Mouse (Mus musculus): ENCODE measurements around the gene Fam89b.

Fam89b gene

DNA sequence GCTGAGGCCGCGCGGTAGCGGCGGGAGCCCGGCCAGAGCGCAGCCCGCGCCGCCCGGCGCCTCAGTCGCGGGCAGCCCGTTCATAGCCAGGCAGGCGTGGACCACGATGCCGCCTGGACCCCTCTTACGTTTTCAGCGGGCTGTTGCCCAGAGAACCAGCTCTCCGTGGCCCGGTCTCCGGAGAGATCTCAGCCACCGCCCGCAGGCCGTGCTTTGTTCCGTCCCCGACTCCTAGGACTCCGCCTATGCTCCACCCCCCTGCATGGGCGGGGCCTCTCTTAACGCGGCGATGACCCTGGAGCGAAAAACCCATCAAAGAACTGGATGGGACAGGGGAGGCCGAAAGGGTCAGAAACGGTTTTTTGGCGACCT, at the start of gene Fam89b:
TSS of gene Fam89b (minus strand) at position 210 of the 372 bp plus-strand sequence.
- peak; percentile 80 for DNase-seq

DNA sequence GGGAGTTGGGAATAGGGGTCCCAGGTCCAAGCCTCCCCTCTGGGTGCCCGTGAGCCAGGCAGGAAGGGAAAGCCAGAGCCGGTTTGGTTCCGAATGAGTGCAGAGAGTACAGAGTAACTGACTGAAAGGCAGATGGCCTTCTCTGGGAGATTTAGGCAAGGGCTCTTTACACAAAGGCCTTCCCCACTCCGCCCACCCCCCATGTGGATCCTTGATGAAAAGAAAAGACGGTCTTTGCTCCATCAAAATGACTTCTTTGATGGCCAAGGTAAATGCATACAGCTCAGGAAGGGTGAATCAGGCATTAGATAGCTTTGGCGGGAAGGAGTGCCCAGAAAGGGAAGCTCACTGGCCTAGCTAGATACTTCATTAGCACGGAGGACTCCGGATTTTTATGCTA, 48.9 kb upstream of the Fam89b start:
- DNase-seq, result no peak

DNA sequence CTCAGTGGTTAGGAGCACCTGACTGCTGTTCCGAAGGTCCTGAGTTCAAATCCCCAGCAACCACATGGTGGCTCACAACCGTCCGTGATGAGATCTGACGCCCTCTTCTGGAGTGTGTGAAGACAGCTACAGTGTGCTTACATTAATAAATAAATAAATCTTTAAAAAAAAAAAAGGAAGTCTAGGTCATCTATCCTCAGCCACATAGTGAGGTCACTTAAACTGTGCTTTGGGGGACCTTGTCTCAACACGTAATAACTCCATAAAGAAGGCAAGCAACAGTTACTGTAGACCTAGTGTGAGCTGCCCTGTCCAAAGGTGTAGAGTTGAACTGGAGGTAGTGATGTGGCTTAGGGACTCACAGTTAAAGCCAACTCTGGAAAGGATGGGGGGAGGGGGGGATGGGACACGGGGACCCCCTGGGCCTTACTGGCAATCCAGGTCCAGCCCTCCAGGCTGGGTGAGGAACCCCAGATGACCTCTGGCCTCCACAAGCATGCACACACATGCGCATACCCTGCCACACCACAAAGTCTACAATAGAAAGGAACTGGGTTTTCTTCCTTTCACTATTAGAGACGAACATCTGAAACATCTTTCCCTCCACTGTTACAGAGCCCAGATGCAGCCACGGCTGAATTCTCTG, 48.1 kb upstream of the Fam89b start:
- DNase-seq, result no peak

DNA sequence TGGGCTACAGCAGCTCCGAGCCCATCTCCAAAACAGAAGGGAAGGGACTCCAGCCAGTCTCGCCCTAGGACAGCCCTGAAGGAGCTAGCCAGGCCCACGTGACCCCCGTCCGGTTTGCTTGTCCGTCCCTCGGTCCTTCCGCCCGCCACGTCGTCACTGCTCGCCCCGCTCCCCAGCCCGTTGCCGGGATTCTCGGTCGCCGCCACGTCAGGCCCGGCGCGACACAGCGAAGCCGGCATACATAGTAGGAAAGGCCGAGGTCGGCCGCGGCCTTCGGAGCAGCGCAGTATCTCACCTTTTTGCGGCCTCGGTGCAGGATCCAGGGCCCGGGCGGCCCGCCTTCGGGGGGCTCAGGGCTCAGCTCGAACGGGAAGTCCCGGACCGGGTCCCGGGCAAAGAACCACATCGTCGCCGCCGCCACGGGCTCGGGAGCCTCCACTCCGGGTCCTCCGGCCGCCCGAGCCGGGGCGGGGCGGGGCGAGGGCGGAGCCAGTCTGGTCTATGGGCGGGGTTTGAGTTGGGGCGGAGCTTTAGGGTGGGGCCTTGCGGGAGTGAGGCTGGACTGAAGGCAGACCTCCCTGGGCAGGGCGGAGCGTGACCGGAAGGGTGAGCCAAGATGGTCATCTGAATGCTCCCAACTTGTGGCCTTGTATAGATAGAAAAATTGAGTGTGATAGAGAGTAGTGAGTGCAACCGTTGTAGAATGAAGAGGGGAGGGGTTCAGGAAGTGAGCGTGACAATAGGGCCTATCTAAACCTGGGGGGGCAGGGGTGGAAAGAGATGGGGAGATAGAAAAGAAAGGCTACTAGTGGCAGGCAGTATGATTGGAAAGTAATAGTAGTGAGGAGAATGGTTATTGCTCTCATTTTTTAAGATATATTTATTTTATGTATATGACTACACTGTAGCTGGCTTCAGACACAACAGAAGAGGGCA, 41.7 kb upstream of the Fam89b start, which contains the start of gene Scyl1:
TSS of gene Scyl1 (minus strand) at position 495 of the 936 bp plus-strand sequence.
- DNase-seq, result peak; percentile 89

DNA sequence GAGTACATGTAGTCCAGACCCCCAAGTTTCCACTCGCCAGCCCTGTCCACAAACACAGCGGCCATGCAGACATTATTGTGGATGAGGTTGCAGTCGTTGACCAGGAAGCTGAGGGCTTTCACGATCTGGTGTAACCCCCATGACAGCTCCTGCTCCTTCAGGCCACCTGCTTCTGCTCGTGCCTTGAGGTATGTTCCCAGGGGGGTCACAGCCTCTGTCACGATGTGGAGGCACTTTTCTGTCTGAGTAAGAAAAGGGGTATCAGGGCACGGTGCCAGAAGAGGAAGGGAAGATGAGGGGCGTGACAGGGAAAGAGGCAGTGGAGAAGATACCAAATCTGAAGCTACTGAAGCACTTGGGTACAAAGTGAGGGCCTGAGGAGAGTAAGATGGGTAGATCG, 40.9 kb upstream of the Fam89b start:
- DNase-seq, result no peak

DNA sequence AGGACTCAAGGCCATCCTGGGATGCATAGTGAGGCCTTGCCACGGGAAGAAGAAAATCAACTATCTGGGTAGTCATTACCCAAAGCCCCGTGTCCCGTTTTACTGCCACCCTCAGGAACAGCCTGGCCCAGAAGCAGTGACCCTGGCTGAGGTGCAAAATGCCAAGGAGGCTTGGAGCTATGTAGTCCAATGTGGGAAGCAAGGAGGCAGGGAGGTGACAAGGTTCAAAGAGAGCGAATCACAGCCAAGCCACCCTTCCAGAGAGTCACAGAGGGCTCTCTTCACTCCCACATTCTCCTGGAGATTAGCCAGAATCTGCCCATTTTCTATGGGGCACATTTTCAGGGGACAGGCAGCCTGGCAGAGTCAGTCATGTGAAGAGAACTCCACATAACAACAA, 37.8 kb upstream of the Fam89b start:
- no peak for DNase-seq

DNA sequence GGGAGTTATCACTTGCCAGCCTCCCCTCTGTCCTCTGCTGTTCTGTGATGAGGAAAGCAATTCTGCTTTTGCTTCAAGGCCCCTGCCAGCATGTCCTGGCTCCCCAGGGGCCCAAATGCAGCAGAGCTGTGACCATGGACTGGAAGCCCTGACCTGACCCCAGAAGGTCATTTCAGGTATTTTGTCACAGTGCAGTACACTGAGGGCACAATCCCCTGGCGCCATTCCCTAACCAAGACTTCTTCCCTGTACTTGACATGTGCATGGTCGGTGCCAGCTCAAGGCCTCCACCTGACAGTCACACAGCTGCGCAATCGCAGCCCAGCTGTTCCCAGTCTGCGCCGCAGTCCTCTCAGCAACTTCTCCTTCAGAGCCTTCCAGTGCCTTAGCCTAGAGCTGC, 33.7 kb upstream of the Fam89b start:
- no peak for DNase-seq

DNA sequence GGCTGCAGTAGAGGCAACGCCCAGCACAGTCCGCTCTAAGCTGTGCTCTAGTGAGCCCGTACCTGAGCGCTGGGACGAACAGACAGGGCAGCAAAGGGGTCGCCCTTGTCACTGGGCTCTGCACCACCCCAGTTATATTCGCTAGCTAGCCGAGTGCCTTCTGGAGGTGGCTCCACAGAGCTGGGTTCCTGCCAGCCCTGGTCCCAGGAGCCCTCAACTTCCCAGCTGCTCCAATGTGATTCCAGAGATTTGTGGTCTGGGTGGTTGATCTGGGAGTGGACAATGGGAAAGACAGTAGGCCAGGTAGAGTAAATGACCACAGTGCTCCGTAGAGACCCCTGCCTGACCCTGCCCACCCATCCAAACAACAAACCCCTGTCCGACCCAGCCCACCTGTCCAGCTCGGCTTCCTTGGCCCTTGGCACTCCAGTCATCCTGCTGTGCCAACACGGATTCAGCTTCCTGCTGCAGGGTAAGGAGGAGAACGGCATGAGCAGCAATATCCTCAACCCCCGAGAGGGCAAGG, 29.5 kb upstream of the Fam89b start:
- DNase-seq, result no peak

DNA sequence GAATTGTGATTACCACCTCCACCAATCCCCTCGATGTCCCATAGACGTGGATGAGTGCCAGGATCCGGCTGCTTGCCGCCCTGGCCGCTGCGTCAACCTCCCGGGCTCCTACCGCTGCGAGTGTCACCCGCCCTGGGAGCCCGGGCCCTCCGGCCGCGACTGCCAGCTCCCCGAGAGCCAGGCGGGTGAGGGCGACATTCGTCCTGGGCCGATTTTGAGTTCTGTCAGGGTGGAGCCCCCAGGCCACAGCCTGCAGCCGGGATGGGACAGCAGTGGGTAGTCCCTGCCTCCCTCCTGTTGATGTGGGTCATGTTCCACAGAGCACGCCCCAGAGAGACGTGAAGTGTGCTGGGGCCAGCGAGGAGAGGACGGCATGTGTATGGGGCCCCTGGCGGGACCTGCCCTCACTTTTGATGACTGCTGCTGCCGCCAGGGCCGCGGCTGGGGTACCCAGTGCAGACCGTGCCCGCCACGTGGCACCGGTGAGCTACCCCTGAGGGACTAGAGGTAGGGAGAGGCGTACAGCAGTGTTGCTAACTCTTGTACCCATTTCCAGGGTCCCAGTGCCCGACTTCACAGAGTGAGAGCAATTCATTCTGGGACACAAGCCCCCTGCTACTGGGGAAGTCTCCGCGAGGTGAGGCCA, 27.7 kb upstream of the Fam89b start:
- DNase-seq, result no peak

DNA sequence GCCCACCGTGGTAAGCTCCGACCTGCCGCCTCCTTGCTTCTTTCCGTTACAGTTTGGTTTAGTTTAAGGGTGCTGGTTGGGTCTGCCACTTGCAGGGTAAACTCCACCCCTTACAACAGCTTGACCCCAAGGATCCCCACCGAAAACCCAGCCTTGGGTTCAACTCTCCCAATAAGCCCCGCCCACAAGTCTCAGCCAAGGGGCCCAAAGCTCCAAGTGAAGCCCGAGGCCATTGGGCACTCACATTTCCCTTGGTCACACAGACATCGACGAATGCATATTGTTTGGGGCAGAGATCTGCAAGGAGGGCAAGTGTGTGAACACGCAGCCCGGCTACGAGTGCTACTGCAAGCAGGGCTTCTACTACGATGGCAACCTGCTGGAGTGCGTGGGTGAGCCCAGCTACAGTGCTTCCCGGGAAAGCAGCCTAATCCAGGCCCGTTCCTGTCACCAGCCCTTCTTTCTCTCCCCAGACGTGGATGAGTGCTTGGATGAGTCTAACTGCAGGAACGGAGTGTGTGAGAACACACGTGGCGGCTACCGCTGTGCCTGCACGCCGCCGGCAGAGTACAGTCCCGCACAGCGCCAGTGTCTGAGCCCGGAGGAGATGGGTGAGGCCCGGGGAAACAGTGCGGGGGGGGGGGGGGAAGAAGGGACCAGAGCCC, 27.0 kb upstream of the Fam89b start:
- peak; percentile 74 for DNase-seq

DNA sequence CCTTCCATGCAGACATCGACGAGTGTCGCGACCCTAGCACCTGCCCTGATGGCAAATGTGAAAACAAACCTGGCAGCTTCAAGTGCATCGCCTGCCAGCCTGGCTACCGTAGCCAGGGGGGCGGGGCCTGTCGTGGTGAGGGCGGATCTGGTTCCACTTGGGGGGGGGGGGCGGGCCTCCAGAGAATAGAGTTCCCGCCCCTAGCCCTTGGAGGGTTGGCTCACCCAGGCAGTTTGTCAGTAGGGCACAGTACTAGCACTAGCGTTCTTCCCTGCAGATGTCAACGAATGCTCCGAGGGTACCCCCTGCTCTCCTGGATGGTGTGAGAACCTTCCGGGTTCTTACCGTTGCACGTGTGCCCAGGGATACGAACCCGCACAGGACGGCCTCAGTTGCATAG, 22.3 kb upstream of the Fam89b start:
- no peak for DNase-seq

DNA sequence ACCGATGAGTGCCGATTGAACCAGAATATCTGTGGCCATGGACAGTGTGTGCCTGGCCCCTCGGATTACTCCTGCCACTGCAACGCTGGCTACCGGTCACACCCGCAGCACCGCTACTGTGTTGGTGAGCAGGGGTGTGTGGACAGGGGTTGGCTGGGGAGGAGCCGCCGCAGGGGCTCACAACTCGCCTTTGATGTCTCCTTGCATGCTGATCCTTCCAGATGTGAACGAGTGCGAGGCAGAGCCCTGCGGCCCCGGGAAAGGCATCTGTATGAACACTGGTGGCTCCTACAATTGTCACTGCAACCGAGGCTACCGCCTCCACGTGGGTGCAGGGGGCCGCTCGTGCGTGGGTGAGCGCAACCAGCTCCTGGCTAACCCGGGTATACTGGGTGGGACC, 21.5 kb upstream of the Fam89b start:
- DNase-seq, result no peak

DNA sequence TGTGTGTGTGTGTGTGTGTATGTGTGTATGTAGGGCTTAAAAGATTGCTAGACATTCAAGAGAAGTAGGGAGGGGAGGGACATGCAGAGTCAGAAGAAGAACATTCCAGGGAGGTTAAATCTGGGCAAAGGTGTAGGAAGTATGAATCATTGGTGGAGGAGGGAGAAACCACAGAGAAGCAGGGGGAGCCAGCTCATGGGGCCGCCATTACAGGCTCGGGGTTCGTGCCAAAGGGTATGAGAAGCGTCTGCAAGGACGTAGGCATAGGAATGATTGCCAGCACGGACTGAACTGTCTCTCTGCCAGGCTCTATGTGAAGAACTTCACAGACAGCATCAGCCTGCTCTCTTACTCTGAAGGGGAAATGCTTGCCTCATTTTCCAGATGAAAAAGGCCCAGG, 20.0 kb upstream of the Fam89b start:
- peak; percentile 11 for DNase-seq

DNA sequence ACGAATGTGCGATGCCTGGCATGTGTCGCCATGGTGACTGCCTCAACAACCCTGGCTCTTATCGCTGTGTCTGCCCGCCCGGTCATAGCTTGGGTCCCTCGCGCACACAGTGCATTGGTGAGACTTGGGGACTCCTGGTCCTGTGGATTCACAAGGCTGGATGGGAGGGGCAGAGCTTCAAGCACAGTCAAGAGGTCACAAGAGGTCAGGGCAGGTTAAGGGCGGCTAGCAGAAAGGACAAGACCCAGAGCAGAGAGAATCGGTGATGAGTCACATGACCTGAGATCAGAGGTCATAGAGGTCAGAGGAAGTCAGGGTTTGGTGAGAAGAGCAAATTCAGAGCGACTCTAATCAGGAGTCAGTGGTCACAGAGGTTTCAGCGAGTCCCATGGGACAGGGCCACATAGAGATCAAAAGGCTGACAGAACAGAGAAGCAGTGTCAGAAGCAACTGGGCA, 17.5 kb upstream of the Fam89b start:
- no peak for DNase-seq

DNA sequence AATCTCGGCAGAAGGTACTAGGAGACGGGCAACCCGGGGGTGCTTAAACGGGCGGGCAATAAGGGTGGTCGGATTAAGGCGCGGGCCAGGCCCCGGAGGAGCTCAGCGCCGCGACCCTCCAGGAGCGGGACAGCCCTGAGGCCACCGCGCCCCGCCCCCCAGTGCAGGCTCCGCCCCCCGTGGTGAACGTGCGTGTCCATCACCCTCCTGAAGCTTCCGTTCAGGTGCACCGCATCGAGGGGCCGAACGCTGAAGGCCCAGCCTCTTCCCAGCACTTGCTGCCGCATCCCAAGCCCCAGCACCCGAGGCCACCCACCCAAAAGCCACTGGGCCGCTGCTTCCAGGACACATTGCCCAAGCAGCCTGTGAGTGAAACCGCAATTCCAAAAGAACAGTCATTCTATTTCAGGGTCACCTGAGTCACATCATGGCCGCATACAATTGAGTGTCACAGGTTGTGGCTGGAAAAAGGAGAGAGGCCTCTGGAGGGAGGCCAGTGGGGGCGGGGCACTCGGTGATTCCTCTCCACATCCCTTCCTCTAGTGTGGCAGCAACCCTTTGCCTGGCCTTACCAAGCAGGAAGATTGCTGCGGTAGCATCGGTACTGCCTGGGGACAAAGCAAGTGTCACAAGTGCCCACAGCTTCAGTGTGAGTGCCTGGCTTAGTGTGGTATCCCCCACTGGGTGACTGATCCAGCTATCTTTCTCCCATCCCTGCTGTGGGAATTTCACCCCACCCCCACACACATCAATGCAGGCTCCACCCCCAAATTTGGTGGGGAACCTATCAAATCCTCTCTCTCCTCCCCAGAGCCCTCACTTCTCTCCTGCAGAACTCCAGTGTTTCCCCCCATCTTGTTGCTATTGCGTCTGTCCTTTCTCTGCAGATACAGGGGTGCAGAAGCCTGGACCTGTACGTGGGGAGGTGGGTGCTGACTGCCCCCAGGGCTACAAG, 16.6 kb upstream of the Fam89b start:
- no peak for DNase-seq

DNA sequence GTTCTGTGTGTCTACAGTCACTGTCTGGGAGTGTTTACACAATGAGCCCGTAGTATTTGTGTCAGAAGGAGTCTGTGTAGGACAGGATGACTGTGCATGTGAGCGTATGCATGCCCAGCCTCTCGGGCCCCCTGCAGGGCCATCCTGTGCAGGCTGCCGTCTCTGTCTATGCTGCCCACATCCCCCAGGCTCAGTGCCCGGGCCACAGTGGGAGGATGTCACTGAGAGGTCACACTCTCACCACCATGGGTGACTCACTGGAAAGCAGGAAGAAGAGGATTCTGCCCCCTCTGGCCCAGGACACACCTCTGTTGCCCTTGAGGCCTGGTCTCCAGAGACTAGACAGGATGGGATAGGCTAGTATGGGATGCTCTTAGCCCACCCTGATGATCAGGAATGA, 14.1 kb upstream of the Fam89b start:
- DNase-seq, result no peak

DNA sequence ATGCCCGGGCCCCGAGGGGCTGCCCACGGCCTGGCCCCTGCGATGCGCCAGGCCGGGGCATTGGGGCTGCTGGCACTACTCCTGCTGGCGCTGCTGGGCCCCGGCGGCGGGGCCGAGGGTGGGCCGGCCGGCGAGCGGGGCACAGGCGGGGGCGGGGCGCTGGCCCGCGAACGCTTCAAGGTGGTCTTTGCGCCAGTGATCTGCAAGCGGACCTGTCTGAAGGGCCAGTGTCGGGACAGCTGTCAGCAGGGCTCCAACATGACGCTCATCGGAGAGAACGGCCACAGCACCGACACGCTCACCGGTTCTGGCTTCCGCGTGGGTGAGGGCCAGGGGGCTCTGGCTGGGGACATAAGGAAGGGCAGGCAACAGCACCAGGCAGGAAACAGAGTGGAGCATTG, 12.8 kb upstream of the Fam89b start:
- no peak for DNase-seq

DNA sequence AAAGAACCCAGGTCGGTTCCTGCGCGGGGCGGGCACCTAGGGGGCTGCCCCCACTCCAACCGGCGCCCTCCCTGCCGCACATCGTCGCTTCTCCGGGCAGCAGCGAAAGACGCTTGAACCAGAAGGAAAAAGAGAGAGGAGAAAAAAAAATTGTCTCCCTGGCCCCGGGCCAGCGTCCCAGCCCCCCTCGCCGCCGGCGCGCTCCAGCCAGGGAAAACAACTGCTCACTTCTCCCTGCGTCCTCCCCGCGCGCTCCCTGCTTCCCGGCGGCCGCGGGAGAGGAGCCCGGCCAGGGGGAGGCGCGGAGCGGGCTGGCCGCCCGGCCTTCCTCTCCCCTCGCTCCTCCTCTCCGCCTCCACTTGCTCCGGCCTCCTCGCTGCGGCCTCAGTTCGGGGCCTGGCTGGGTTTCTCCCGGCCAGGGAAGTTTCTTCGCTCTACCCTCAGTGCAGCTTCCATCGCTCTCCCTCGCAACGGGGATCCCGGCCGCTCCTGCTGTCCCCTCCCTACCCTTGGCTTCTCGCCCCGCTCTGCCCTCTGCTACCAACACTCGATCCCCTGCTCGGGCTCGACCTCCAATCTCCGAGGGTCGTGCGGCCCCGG, 12.3 kb upstream of the Fam89b start:
- DNase-seq, result peak; percentile 72

DNA sequence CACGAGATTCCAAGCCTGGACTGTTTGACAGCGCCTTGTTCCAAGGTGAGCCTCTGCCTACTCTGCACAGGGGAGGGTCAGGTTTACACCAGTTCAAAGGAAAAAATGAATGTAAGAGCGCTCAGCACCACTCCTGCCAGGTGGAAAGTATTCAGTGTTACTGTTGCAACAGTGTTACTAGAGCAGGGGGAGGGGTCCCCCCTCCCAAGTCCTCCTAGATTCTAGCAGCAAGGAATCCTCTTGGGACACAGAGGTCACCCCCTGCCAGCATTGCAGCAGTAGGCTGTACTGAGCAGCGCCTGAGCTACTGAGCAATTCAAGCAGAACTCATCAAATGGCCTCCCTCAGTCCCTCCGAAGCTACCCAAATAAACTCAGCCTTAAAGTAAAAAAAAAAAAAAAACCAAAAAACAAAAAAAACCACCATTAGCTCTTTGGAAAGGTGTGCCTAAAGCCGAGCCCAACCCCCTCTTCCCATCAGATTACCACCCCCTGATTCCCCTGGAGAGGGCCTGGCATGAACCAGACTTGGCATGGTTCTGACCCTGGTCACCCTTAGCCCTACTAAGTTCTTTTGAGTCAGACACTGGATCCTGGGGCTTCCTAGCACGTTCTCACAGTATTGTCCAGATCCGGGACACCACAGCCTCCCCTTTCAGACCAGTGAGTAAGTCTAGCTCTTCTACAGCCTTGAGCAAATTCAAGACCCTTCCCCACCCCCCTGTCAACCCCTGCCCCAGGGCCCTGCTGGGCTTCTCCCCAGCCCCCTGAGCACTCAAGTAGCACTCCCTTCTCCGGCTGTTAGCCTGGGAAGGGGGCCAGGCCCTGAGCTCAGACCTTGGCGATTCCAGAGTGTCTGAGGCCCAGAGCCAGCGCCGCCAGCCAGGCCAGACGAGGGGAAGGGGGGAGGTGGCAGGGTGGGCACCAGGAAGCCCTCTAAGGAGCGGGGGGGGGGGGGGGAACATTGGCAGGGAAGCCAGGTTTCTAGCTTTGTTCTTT, 11.2 kb upstream of the Fam89b start, which contains the start of gene Ltbp3:
TSS of gene Ltbp3 (plus strand) at position 585 of the 998 bp plus-strand sequence.
- DNase-seq, result no peak

DNA sequence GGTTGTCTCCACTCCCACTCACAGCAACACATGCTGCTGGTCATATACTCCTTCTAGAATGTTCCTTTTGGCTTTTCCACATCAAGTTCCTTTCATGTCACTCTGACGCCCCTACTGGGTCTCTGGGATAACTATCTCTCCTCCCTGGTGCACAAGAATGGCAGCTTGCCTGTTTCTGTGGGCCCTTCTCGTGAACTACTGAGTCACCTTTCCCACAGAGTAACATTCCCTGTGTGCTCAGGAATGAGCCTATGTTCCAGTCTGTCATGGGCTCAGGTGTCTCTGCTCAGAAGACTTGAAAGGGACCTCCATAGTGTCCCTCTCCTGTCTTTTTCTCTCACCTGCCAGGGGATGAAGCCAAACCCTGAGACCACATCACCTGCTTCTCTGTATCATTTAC, 10.0 kb upstream of the Fam89b start:
- no peak for DNase-seq

Data from right cerebral cortex, postnatal 14 days (tissue).